Mouse (Mus musculus) layer of hippocampus, postnatal 25 days (tissue): ENCODE data around the gene Dcaf11. TPM values are rescaled to one million over a fixed set of nuclear protein-coding genes. Genes with fewer than 3 reads are reported as not detected.

Experiments used
- DNase-seq, 2 experiments: peaks; one replicate each; pipeline ENCODE4 v3.0.0; 2022; ENCODE audit warnings: mixed read lengths in 2 of 2, low spot score in 1 of 2; ENCODE audit errors: extremely low spot score in 1 of 2
- total RNA-seq, 2 experiments: library from RNA; stranded (reverse); gene quantifications; 2 replicates each; pipeline ENCODE4 v1.2.3; 2021

Gene Dcaf11
- 10 to 100 TPM; 72.7 to 86.4 TPM for total RNA-seq

DNA sequence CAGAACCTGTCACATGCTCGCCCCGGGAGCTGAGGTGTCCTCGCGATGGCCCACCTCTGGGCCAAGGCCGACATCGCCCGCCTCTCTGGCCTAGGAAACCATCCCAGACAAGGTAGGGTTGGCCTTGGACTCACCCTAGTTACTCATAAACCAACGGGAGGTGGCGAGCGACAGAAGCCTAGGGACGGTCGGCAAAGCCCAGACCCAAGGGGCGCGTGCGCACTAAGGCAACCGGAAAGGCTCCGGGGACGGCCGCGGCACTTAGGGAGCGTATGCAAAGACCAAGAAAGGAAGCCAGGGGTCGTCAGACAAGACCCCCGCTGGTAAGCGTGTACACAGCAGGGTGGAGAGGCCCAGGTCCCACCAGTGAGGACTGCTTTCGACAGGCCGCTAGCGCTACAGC is at the start of gene Dcaf11:
Gene Dcaf11, plus strand, starts transcription at position 208 of the 403 bp plus-strand sequence.
- peak; percentile 79 to 80 for DNase-seq

DNA sequence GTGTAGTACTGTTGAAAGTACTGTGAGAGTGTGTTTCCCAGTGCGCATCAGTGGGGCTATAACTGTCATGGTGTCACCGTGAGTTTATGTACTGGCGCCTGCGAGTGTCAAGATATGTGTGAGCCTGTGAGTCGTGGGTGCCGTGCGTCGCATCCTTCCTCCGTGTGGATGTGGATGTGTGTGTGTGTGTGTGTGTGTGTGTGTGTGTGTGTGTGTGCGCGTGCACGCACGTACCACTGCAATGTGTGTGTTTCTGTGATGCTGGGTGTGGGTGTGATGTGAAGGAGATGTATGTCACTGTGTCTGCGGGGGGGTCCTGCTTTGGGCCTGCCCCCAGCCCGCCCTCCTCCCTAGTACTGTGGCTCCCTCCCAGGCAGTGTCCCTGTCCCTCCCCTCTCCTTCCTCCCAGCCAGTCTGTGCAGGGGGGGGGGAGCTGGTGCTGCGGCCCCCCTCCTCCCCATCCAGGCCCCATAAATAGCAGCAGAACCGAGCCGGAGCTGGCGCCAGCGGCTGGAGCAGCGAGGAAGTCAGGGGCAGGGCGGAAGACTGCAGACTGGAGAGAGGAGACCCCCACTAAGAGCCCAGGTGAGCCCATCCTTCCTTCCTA is 49.6 kb upstream of the Dcaf11 start, which contains the start of gene Cpne6:
Gene Cpne6, plus strand, starts transcription at position 321 of the 607 bp plus-strand sequence.
- peak in 1 of 2 experiments; percentile 46 for DNase-seq

DNA sequence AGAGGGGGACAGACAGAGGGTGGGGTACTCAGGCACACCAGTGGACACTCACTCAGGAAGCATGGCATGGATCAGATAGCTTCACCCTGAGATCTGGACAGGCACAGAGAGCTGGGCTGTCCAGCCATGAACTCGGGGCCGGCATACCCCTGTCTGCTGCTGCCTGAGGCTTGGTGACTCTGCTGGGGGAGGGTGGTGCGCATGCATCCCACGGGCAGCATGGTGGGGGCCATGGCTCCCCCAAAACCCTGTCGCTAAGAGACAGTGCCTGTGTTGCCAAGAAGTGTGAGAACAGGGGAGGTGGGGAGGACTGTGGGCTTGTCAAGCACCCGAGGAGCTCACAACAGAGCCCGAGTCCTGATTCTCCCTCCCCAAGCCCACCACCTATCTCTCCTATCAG is 48.8 kb upstream of the Dcaf11 start:
- peak in 1 of 2 experiments; percentile 53 for DNase-seq

DNA sequence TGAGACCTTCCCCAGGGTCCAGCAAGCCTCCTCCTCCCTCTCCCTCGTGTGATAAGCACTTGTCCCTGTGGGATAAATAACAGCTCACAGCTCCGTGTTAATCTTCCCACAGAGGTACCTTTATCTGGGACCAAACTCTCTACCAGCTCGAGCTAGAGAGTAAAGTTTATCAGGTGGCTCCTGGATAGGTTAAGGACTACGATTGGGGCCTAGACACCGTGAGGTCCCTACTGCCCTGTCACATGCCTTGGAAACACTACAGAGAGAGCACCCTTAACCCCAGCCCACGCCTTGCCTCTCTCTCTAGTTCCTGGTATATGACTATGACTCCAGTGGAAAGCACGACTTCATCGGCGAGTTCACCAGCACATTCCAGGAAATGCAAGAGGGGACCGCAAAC is 45.9 kb upstream of the Dcaf11 start:
- no peak for DNase-seq

DNA sequence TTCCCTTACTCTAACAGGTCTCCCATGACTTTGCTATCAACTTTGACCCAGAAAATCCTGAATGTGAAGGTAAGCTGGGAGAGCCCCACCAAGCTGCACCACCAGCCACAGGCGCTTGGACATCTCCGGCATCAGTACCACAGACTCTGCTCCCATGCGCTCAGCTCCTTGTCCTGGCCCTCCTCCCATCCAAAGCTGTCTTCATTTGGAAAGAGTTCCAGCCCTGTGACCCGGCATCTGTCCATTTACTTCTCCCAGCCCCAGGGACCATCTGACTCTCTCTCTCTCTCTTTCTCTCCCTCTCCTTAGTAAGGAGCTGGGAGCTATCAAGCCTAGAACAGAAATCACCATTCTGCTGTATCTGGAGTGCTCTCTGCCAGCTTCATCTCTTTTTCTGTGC is 44.0 kb upstream of the Dcaf11 start:
- DNase-seq = no peak

DNA sequence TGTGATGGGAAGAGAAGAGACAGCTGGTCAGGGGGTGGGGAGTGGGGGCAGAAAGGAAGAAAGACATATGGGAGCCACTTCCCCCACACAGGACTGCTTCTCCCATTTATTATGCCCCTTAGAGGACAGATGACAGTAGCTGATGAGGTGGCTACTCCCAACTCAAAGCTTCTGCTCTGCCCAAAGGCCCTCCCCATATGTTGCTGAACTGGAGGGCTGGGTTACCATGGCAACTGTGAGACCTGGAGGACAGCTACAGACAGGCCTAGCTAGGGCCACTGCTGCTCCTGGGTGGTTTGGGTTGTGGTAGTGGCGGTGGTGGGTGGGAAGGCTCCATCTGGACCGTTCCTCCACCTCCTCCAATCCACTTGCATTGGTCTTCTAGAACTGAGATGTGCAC is 40.9 kb upstream of the Dcaf11 start:
- DNase-seq = peak in 1 of 2 experiments; percentile 56

DNA sequence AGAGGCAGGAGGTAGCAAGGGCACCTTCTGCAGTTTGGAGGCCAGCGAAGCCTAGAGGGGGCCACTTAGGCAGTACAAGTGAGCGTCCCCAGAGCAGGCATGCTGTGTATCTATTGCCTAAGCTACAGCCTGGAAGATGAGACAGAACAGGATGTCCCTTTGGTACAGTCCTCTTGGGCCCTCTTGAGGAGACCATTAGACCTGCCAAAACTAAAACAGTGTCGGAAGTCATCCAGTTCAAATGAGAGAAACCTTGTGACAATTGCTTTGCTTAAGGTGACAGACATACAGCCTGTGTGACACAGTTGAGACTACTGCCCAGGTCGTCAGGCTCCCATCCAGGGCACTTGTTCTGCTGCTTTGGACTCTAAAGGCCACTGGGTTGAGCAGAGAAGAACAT is 40.2 kb upstream of the Dcaf11 start:
- no peak for DNase-seq

DNA sequence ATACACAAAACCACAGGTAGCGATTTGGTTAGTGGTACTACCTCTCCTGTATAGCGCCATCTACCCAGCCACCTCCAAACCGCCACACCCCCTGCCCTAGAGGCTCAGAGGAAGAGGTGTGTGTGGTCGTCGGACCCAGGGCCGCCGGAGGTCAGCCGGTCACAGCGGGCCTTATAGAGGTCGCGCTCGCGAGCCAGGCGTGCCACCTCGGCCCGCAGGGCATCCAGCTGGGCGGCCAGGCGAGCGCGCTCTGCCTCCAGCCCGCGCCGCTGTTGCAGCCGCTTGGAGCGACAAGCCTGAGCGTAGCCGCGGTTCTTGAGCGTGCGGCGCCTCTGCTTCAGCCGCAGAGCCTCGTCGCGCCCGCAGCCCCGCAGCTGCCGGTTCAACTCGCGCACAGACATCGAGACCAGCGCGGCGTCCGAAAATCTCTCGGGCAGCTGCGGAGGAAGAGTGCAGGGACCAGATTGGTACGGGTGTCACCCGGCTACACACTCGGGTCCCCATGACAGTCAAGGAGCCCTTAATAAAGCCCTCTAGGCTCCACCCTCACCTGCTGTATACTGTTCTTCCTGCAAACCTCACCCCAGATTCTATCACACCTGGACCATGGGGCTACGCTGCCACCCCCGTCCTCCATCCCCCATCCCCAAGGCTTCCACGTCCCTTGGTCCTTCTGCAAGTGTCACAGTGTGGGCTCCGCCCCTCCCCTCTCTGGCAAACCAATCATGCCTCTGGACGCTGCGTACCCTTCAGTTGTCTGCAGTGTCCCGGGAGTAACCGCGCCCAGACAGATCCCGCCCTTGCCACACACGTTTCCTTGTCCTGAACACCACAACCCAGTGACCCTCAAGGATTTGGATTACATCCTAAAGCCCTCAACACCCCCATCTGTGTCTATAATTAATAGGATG is 39.1 kb upstream of the Dcaf11 start:
- DNase-seq = no peak

DNA sequence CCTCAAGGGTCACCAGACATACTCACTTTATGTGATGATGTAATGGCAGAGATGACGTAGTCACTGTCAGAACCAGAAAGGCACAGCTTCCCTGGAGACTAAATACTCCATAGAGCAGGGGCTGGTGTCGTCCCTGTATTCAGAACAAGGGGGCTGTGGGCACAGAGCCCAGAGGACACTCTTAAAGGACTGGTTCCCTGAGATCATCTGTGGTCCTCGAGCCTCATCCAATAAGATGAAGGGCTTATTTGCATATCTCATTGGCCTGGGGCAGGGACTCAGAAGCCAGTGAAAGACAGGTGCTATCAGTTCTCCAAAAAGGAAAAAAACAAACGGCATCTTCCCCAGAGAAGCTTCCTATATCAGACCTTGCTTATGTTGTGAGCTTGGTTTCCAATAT is 35.7 kb upstream of the Dcaf11 start:
- no peak for DNase-seq

DNA sequence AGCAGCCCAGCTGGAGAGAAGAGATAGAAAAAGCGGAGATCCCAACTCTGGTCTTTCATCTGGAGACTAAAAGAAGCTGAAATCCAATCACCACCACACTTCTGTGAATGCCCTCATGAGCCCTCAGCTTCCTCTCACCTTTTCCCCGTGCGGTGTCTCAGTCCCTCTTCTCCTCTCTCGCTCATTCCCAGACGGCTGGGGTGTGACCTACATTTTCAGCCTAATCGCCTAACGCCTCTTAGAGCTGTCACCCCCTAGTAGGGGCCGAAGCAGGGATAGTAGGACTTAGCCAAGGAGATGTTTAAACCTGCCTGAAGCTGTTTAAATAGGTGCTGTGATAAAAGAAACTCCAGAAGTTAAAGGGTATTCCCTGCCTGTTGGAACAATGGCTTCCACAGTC is 35.0 kb upstream of the Dcaf11 start, which contains the start of gene Nrl:
Gene Nrl, minus strand, starts transcription at position 197 of the 400 bp plus-strand sequence.
- DNase-seq = no peak

DNA sequence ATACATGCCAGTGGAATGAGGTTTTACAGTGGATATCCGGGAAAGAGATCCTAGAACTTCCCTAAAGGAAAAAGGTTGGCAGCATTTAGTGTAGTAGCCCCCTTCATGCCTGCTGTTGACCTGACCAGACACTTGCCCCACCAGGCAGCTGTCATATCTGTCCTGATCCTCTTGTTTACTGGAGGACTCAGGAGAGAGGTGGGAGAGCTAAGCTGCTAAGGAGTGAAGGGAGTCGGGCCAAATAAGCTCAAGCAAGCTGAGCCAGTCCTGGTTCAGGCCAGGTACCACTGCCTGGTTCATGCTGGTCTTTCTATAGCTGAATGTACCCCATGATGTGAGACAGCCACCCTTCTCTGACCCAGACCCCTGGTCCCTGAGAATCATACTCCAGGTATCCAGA is 33.1 kb upstream of the Dcaf11 start:
- no peak for DNase-seq

DNA sequence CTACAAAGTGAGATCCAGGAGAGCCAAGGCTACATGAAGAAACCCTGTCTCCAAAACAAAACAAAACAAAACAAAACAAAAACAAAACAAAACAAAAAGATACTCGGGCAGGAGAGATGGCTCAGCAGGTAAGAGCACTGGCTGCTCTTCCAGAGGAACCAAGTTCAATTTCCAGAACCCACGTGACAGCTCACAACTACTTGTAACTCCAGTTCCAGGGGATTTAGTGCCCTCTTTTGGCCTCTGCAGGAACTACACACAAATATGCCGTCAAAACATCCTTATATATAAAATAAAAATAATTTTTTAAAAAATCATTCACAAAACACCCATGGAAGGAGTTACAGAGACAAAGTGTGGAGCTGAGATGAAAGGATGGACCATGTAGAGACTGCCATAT is 31.9 kb upstream of the Dcaf11 start:
- no peak for DNase-seq

DNA sequence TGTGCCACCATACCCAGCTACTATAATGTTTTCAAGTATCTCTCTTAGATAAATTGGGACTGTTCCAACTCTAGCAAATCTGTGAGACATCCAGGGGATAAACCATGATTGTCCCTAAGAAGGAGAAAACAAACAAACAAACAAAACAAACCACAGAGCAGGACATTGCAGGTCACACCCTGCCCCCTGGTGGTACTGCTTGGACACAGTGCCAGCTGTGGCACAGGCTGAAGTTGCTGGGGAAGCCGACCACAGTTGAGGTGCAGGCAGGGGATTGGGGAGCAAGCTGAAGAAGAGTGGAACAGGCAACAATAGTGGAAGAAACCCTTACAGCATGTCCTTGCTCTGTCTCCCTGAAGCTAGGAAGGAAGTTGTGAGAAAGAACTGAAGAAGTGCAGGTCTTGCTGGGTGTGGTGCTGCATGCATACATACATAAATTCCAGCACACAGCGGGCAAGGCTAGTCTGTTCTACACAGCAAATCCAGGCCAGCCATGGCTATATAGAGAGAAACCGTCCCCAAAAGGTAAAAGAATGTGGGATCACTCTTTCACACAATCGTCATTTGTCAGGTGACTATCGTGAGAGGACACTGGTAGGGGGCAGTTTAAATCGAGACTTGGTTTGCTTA is 23.6 kb upstream of the Dcaf11 start:
- DNase-seq = peak in 1 of 2 experiments; percentile 62

DNA sequence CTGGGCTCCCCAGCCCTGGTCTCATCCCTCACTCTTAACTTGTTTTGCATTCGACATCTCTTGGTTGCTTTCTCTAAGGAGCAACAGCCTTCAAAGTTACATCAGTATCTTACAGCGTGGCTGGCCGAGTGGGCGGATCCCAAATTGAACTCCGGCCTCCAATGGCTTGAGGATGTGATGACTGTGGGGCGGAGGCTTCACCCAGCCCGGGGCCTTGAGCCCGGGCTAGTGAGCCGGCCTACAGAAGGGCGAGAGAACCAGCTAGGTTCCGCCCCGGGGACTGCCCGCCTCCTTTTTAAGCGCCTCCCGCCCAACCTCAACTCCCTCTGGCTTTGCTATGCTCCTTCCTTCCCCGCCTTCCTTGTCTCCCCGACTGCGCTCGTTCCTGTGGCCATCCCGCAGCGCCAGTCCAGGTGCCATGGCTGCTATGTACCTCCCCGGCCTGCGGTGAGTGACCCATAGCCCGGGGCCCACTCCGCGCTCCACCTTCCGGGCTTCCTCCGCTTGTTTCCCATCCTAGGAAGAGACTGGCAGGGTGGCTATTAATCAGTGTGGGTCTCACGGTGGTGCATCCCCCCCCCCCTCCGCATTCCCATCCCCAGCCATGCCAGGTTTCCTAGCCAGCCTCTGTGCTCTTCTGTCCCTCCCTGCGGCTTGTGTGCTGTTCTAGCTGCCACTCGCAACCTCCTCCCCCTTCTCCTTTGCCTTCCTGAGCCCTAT is 19.6 kb upstream of the Dcaf11 start, which contains the start of gene Pck2:
Gene Pck2, plus strand, starts transcription at position 200 of the 720 bp plus-strand sequence.
- peak in 1 of 2 experiments; percentile 50 for DNase-seq

DNA sequence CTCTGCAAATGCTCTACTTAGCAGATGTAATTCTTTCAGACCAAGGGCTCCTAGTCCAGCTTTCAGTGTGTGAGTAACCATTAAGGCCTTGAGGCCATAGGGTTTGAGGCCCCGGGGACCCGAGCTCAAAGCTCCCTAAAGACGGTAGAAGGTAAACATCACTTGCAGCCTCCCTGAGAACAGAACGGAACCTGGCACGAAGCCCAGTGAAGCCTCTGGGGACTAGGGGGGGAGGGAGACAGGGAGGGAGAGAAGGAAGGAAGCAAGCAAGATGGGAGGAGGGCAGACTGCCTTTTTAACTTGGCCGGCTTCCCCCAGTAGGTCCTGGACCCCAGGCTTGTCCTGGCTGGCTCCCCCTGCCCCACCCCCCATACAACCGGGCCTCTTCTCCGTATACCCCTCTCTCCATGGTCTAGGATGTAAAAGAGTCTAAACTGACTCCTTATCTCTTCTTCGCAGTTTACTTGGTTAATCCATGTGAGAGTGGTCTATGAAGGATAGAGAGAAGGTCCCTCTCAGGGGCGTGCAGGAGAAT is 19.0 kb upstream of the Dcaf11 start:
- DNase-seq = peak; percentile 50 to 72

DNA sequence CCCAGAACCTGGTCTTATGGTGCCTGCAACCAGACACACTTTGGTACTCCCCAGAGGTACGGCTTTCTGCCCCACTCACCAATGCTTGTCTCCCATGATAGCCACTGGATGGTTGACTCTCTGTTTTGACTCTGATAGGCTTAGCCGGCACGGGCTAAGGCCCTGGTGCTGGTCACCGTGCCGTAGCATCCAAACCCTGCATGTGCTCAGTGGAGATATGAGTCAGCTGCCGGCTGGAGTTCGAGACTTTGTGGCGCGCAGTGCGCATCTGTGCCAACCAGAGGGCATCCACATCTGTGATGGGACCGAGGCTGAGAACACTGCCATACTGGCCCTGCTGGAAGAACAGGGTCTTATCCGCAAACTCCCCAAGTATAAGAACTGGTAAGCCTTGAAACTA is 17.5 kb upstream of the Dcaf11 start:
- DNase-seq = no peak

DNA sequence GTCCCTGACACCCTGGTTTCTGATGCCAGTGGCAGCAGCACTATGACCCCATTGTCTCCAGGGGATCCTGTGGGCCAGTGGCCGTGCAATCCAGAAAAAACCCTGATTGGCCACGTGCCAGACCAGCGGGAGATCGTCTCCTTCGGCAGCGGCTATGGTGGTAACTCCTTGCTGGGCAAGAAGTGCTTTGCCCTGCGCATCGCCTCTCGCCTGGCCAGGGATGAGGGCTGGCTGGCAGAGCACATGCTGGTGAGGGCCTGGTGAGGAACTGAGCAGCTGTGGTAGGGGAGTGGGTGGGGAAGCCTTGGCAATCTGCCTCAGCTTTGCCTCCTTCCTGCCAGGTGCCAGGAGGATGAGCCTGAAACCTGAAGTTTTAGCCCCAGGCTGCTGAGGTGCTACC is 15.5 kb upstream of the Dcaf11 start:
- DNase-seq = no peak

DNA sequence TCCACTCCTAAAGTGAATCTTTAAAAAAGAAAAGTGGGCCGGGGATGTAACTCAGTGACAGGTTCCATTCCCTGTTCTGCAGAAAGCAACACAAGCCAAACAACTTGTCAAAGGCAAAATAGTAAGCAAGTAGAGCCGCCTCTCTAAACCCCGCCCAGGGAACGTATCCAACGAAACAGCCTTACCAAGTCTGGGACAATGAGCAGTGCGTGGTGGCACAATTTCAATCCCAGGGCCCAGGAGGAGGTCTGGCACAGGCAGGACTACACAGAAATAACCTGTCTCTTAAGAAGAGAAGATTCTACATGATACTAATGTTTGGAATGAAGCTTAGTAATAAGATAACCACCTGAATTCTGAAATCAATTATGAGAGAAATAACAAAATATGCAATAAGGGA is 9.6 kb upstream of the Dcaf11 start:
- DNase-seq = no peak

DNA sequence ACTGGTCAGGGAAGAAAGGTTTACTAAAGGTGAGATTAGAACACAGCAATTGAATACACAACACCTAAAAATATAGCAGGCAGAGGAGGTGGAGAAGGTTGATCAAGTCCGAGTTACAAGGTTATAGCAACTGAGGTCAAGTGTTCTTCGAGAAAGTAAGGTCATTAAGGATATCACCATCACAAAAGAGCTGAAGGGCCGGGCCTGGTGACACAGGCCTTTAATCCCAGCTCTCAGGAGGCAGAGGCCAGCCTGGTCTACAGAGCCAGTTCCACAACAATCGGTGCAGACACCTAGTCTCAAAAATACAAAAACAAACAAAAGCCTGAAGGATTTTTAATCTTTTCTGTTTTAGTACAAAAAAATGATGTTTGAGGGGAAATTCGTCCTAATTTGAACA is 8.5 kb upstream of the Dcaf11 start:
- DNase-seq = no peak

DNA sequence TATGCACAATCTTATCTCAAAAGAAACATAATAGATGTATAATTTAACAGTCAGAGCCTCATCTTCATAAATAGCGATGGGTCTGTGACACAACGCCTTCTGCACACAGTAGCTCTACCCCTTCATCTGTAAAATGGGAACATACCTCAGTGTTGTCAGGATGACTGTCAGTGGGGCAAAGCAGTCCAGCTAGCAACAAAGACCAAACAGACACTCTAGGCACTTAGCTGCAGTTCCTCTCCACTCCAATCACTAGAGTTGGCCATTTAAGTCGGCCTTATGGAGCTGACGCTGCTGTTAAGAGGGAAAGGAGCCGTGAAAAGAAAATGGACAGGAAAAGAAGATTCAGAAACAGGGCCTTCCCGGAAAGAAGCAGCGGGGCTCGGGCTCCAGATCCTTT is 8.0 kb upstream of the Dcaf11 start:
- DNase-seq = no peak
